Mouse (Mus musculus) naive thymus-derived CD4-positive, alpha-beta T cell, adult 2 months (primary cell): ENCODE measurements around the gene Otud7a.

Source experiments
- DNase-seq: peaks from one replicate; pipeline ENCODE4 v3.0.0-alpha.2; 2011; ENCODE audit warnings: low read depth

The Otud7a gene

DNA sequence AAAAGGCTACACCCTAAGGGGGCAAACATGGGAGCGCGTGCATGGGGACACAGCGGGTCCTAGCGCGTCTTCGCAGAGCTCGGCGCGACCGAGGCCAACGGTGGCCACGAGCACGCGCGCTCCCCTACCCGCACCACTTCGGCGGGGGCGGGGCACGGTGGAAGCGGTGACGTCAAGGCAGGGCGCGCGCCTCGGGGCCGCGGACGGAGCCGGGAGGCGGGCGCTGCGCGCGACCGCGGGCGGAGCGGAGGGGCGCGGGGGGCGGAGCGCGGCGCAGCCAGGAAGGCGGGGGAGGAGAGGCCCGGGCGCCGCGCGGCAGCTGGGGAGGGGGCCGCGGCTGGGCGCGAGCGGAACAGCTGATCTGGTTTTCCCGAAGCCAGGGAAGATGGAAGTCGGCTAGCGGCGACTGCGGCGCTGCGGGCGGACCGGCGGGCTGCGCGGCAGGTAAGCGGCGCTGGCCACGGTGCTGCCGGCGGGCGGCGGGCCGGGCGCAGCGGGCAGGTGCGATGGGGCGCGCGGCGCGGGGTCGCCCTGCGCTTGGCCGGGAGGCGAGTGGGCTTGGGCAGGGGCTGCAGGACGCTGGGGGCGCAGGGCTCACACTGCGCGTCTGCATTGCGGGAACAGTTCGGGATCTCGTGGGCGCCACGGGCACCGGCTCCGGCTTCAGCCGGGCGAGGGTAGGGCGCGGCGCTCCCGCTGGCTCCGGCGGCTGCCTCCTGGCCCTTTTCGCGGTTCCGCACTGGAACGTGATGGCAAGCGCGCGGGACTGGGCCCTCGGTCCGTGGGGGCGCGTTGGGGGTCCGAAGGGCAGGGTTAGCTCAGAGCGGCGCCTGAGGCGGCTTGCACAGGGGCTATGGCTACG, at the start of gene Otud7a:
Gene Otud7a (plus strand): TSS at position 268 of the 862 bp plus-strand sequence.
- DNase-seq, result no peak

DNA sequence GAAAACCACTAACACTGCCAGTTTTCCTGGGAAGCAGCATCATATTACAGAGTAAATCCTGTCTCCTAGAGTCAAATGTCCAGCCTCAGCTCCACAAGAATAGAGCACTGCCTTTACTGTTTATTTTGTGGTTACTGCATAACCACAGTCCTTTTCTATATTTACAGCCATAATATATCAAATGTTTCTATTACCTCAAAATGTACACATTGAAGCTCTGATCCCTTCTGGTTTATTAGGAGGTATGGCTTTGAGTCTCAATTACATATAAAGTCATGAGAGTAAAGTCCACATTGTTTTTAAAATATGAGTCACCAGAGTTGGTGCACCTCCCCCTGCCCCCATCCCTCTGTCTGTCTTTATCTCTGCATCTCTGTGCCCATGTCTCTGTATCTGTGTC, 38.6 kb upstream of the Otud7a start:
- no peak for DNase-seq

DNA sequence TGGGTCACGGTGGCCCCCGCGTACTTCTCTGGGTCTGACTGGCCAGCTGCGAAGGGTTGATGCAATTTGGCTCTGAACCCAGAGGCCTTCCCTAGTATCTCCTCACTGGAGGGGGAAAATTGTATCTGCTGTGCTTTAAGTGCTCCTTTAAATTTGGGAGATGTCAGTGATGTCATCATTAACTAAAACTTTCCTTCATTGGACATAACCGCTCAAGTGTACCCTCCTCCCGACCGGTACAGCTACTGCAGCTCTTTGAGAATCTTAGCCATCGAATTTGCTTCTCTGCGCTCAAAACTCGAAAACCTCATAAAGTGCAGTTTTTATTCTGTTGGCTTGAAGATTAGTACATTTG, 772 bp downstream of the Otud7a start:
- DNase-seq, result no peak

DNA sequence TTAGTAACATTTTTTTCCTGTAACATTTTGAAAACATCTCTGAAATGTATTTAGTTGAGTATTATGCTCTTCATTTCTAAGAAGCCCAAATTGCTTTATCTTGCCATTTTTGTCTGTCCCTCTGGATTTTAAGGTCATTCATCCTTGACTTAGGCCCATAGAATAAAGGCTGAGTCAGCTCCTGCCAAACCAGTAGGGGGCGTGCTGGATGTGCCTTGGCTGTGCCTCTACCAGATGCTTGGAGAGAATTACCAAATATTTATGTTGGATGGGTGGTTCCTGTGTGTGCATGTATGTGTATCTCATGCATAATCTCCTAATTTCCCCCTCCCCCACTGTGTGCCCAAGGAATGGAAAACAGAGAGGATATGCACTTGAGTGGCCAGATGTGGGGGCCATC, 2.4 kb downstream of the Otud7a start:
- DNase-seq, result no peak

DNA sequence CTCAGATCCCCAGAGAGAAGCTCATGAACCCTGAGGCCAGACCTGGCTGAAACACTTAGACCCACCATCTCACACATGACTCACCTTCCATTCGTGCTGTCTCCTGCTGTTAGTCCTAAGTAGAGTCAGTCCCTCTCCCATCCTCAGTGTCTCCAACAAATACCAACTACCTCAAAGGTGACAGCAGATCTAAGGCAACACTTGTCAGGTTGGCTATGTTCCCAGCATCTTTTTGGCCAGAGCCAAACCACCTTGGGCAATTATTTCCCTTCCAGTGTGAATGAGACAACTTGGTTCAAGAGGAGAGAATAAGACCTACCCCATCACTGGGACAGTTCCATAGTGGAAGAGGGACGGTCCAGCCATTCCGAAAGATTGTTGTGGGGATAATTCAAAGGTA, 10.7 kb downstream of the Otud7a start:
- no peak for DNase-seq

DNA sequence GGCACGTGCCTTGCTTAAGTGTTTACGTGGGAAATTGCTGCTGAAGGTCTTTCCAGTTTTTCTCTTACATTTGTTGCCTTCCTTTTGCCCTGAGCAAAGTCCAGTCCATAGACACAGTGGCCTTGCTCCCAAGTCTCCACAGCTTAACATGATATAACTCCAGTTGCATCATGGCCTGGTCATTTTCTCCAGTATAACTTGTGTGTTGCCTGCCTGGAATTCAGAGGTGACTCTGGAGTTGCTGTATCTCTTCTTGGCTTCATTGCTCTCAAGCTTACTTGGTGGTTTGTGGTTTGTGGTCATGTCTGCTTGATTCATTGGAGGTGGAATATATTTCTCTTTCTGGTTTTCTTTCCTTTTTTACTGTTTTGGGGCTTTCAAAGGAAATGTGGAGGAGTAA, 17.7 kb downstream of the Otud7a start:
- no peak for DNase-seq

DNA sequence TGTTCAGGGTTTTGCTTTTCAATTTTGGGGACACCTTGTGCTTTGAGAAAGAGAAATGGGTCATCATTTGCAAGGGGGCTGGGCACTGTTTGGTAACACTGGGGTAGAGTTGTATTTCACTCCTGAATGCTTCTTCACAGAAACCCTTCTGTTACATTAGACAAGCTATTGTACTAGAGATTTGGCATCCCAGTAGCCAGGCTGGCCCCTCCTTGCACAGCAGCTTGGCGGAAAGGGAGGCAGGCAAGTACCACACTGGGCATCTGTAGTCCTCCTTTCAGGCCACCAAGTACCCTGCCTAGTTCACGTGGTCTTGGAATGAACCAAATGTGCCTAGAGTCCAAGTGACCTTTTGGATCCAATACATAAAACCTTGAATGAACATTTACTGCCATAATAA, 18.1 kb downstream of the Otud7a start:
- DNase-seq, result no peak

DNA sequence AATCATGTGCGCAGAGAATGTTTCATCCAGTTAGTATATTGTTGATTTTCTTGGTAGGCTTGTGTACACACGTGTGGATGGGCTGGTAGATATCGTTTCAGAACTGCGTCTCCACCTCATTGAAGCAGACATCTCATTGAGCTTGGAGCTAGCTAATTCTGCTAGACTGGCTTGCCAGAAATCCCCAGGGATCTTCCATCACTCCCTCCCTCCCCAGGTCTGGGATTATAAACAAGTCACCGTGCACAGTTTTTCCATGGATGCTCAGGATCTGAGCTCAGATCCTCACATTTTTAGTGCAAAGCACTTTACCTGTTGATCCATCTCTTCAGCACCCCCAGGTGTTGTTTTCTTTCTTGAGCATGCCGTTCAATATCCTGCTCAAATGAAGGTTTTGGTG, 22.2 kb downstream of the Otud7a start:
- no peak for DNase-seq

DNA sequence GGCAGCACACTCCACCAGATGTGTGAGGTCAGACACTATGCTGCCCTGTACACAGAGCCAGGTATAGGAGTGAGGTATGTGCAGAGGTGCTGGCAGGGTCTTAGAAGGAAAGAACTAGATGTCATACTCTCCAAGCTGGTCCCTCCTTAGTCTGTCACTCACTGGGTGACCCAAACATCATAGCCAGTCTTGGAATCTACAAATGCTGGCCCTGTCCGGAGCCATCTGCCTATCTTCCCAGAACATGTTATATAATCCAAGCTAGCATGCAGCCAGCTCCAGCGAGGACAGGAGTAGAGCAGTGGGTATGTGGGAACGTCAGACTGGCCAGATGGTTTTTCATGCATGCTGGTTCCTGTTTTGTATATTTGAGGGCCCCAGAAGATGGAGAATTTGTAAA, 23.7 kb downstream of the Otud7a start:
- DNase-seq, result no peak

DNA sequence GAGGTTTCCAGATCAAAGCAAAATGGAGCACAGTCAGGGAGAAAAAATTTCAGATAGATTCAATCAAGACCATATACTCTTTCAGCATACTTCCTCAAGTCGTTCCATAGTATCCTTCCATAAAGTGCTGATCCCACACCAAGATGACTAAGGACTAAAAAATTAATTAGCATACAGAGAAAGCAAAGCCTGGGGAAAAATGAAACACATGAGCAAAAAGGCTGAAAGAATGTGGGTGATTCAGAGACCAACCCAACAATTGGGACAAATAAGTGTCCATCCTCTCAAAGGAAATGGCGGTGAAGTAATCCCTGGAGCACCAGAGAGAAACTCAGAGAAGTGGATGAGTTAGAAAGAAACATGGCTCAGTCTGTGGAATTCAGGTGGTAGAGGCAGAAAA, 38.5 kb downstream of the Otud7a start:
- no peak for DNase-seq

DNA sequence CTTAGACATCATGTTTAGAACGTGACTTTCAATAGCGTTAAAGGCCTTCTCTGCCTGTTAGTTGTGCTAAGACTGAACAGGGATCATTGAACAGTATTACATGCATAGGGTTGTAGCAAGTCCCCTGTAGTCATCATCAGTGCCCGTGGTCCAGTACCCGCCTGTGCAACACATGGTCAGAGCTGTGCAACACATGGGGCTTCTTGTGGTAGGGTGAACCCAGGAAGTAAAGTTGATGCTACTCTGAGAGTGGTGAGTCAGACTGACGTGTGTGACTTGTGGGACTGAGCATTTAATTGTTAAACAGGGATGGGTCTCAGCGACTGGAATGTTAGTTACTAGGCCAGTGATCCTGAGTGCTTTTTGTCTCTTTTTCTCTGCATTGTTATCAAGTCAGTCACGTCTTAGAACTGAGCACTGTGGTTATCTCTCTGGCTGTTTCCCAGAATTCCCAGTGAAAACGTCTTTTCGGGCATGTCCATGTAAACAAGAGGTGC, 52.5 kb downstream of the Otud7a start:
- no peak for DNase-seq

DNA sequence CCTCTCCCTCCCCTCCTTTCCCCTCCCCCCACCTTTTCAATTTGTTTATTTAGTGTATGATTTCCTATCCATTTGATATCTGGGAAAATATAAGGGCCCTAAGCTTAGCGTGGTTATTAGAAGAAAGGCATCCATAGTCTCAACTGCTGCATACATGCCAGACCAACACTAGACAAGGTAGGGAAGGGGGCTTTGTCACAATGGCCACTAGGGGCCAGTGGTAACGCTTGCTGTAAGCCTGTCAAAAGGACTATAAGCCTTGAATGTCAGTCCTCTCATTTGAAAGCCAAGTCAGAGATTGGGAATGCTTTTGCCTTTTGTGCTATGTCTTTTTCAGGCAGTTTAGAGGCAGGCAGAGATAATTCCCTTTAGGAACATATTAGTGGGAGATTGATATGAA, 59.7 kb downstream of the Otud7a start:
- DNase-seq, result no peak

DNA sequence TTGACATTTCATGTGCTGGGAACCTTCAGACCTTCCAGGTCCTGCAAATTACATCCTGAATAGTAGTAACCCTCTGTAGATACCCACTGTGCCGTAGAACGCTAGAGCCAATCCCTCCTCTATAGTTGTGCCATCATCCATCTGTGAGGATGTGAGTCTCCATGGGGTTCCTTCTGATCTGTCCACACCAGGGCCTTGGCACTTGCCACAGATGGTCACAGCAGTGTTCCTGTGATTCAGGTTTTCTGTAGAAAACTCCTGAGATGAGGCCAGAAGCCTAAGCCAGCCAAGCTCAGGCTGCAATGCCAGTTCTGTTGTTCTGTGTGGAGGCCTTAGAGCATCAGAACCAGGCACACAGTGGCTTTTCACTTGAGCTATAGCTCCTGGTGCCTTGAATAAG, 63.5 kb downstream of the Otud7a start:
- DNase-seq, result no peak

DNA sequence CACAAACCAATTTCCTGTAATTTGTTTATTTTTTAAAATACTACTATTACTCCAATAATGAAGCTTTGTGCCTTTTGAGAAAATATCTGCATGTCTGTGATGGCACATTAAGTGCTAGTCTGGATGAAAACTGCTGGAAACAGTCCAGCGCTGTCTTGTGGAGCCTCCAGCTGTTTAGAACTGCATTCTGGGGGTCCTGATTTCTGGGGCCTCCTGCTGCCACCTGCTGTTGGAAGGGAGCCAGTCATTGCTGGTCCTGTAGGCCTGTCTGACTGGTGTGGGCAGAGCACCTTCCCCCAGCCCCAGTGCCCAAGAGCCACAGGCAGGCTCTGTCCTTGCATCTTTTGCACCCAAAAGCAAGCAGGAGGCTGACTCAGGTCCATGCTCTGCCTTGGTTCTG, 65.3 kb downstream of the Otud7a start:
- no peak for DNase-seq

DNA sequence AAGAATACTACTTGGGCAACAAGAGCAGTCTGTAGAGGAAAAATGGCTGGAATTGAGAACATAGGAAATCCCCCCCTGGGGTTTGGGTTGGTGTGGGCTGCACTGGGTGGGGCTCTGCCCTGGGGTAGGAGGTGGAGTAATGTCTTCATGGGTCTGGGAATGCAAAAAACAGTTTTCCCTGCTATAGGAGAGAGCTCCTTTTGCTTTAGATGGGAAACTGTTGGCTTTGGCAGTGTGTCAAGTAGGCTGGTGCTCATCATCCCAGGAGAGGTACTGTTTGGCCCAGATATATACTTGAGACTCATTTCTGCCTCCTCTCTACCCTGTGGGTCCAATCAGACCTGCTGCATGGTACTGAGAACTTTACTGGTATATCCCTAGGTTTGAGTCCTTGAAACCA, 66.9 kb downstream of the Otud7a start:
- DNase-seq, result no peak

DNA sequence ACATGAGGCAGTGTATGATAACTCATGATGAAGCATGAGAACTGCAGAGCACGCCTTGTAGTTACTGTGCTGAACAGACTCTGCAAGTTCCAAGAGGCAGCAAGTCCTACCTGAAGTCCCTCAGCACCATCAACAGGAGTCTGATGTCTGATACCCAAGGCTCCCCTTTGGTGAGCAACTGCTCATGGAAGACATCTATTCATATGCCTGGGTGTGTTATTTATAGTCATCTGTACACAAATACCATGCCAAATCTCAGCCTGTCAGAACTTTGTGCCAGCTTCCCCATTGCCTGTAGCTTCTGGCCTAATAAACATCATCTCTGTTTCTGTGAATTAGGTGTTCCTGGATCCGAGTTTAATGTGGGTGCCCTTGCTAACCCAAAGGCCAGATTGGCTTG, 68.0 kb downstream of the Otud7a start:
- DNase-seq, result no peak

DNA sequence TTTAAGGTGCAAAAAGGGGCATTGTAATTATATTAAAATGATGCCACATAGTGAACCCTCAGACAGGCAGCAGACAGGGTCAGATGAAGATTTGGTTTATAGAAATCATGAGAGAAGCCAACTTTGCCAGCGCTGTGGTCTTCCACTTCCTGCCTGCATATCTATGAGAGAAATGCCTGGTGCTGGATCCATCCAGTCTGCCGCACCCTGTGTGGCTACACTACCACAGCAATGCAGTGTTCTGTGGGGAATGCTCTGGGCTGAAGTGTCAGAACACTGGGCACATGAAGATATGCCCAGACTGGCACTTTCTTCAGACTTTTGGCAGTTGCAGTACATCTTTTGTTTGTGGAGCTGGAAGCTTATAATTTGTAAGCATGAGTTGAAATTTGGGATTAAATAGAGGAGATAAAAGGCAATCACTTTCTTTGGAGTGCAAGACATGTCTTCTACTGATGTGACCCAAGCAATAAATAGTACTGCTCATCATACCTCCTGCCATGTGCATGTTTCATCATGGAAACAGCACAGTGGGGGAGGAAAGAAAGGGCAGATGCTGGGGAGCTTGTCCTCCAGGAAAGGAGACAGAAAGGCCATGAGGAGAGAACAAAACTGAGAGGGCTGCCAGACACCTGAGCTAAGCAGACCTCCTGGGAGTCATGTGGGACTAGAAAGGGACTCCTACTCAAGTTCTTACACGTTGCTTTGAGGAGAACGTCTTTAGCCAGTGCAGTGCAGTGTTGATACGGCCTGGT, 71.8 kb downstream of the Otud7a start:
- no peak for DNase-seq

DNA sequence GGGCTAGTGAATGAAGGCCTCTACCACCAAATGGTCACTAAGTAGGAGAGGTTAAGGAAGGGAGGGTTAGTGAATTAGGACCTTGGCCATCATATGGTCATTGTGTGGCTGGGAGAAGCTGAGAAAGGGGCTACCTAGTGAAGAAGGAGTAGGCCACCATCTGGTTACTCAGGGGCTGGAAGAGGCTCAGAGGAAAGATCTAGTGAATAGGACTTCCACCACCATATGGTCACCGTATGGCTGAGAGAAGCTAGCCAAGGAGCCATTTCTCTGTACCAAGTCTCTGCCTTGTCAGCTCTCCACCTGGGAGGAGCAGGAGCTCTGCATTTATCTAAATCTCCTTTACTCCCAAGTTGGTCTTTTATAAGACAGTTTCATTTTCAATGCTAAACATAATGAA, 75.7 kb downstream of the Otud7a start:
- no peak for DNase-seq

DNA sequence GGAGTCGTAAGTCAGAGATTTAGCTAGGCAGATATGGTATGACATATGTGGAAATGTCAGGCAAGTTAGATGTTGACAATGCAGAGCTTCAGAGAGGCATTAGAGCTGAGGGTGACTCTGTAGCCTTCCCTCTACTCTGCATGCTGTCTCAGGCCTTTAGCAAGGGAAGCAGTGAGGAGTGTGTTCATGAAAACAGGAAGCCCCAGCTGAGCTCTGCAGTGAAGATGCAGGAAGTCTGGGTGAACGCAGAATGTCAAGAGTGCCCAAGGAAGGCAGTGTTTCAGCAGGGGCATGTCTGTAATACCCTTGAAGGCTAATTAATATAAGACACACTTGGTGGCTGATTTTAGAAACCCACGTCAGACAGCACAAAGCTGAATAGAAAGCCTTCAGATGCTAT, 77.9 kb downstream of the Otud7a start:
- DNase-seq, result no peak

DNA sequence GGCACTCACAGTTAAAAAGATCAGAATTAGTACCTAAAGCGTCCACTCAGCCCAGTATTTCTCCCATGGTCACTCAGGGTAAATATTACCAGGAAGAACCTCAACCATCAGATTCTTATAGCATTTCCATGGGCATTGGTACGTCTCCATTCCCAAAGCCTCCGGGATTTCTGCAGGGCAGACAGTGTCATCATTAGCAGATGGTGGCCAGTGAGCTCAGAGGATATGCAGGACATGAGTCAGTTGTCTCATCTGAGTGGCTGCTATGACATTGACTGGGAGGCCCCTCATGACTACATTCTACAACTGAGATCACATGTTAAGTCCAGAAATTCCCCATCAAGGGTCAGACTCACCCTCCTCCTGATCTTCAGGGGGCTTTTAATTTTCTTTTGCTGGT, 78.5 kb downstream of the Otud7a start:
- no peak for DNase-seq

DNA sequence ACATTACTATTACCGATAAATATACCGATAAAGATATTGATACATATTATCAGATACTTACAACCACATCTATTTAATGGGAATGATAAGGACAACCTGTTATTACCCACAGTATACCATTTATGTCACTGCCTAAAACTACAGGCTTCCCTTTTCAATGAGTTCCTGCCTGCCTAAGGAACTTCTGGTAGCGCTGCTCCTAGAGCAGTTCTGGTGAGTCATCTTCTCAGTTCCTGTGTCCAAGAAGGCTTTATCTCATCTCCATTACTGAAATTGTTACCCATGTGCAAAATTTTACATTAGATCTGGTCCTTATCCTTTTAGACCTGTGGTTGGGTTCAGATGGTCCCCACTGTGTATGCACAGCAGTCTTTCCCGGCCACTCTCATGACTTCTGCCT, 95.7 kb downstream of the Otud7a start:
- DNase-seq, result no peak

DNA sequence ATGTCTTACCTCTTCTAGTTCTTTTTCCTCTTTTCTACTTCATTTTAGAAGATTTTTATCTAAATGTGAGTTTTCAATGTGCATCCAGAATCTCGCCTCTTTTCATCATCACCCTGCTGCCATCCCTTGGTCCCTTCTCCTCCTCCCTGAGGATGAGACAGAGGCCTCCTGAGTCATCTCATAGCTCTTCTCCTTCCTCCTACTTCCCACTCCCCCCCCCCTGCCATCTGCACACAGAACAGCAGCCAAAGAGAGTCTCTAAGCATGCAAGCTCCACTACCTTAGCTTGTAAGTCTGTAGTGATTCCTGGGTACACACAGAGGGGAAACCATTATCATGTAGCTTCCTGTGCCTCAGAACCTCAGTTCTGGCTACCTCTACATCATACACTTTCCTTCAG, 109.9 kb downstream of the Otud7a start:
- no peak for DNase-seq

DNA sequence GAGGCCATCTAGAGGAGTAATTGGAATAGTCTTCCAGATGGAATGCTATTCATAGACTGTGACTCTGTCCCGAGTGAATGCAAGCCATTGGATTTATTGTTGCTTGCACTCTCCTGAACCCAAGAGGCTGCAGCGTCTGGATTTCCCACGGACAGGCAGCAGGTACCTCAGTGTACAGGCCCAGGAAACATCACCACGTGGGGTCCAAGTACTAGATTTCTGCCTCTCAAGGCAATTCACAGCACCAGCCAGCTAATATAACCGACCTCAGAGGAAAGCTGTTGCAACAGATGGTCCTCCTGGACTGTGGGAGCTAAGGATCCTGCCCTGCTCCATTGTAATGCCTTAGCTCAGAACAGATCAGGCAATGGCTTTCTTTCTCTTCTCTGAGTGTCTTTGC, 111.8 kb downstream of the Otud7a start:
- DNase-seq, result no peak

DNA sequence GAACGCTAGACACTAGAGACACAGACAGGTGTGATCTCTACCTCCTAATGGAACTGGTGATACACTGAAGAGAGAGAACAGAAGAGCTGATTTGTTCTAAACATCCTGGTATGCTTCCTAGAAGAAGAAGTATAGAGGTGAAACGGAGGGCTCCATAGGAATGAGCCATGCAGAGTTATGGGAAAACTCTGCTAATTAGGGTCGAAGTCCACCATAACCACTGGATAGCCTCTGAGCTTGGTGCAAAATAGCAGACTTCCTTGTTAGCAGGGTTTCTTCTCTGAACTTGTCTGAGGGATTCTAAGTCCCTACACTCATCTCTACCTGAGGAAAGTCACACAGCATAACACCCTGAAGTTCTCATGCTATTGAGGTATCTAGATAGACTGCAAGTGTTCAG, 114.4 kb downstream of the Otud7a start:
- no peak for DNase-seq
